Mouse (Mus musculus): Measurements from ENCODE around the gene Gsto2. TPM values are rescaled to one million over a fixed set of nuclear protein-coding genes. Genes with fewer than 3 reads are reported as not detected.

Gene Gsto2
- total RNA-seq, 2 experiments from 2014 or later, result 2.1 to 2.5 TPM

GRCm38 (mm10) chr19:47890489-47891130 lies 25.3 kb downstream of the Gsto2 start:
- no peak for DNase-seq (ENCODE audit: low spot score in 2 of 2)

- no peak for DNase-seq (ENCODE audit: low spot score in 2 of 2)
These were observed 26.4 kb downstream of the Gsto2 start for GRCm38 (mm10) chr19:47891562-47892312.

GRCm38 (mm10) chr19:47893092-47893491 lies 27.8 kb downstream of the Gsto2 start:
- DNase-seq (ENCODE audit: low spot score in 2 of 2), result no peak

- no peak for DNase-seq (ENCODE audit: low spot score in 2 of 2)
These were observed 33.2 kb downstream of the Gsto2 start for GRCm38 (mm10) chr19:47898472-47899079.

GRCm38 (mm10) chr19:47900012-47900411 lies 34.7 kb downstream of the Gsto2 start:
- no peak for DNase-seq (ENCODE audit: low spot score in 2 of 2)

- DNase-seq (ENCODE audit: low spot score in 2 of 2), result no peak
These were observed 35.2 kb downstream of the Gsto2 start for GRCm38 (mm10) chr19:47900558-47900957.

GRCm38 (mm10) chr19:47902316-47903201 lies 37.2 kb downstream of the Gsto2 start:
- DNase-seq (ENCODE audit: low spot score in 2 of 2), result no peak

GRCm38 (mm10) chr19:47903679-47904078 lies 38.3 kb downstream of the Gsto2 start:
- no peak for DNase-seq (ENCODE audit: low spot score in 2 of 2)

GRCm38 (mm10) chr19:47905081-47905480 lies 39.7 kb downstream of the Gsto2 start:
- DNase-seq (ENCODE audit: low spot score in 2 of 2), result no peak

GRCm38 (mm10) chr19:47905603-47906002 lies 40.3 kb downstream of the Gsto2 start:
- no peak for DNase-seq (ENCODE audit: low spot score in 2 of 2)

- no peak for DNase-seq (ENCODE audit: low spot score in 2 of 2)
These were observed 42.3 kb downstream of the Gsto2 start for GRCm38 (mm10) chr19:47907596-47907995.

GRCm38 (mm10) chr19:47908961-47909371 lies 43.6 kb downstream of the Gsto2 start:
- DNase-seq (ENCODE audit: low spot score in 2 of 2), result no peak

GRCm38 (mm10) chr19:47909387-47910116 lies 44.2 kb downstream of the Gsto2 start:
- no peak for DNase-seq (ENCODE audit: low spot score in 2 of 2)

- no peak for DNase-seq (ENCODE audit: low spot score in 2 of 2)
These were observed 44.8 kb downstream of the Gsto2 start for GRCm38 (mm10) chr19:47910117-47910618.

GRCm38 (mm10) chr19:47910751-47911150 lies 45.4 kb downstream of the Gsto2 start:
- no peak for DNase-seq (ENCODE audit: low spot score in 2 of 2)

- no peak for DNase-seq (ENCODE audit: low spot score in 2 of 2)
These were observed 48.0 kb downstream of the Gsto2 start for GRCm38 (mm10) chr19:47913344-47913743.

GRCm38 (mm10) chr19:47914191-47914590 lies 48.9 kb downstream of the Gsto2 start:
- no peak for DNase-seq (ENCODE audit: low spot score in 2 of 2)

- no peak for DNase-seq (ENCODE audit: low spot score in 2 of 2)
These were observed 49.9 kb downstream of the Gsto2 start for GRCm38 (mm10) chr19:47915251-47915650.

- DNase-seq (ENCODE audit: low spot score in 2 of 2), result no peak
These were observed 52.1 kb downstream of the Gsto2 start for GRCm38 (mm10) chr19:47917396-47917795.

- DNase-seq (ENCODE audit: low spot score in 2 of 2), result no peak
These were observed 52.7 kb downstream of the Gsto2 start for GRCm38 (mm10) chr19:47918016-47918415.
